Mouse (Mus musculus) lung, postnatal 0 days (tissue): ENCODE results near the gene Ptgfrn. TPM values are rescaled to one million over a fixed set of nuclear protein-coding genes. Genes with fewer than 3 reads are reported as not detected.

Source experiments
- ATAC-seq: fragments of 200-750 bp; cut with Nextera tagmentation; 2 replicates; pipeline ENCODE4 v1.8.0; 2017; ENCODE audit warnings: moderate library complexity
- DNase-seq: peaks from one replicate; pipeline ENCODE4 v3.0.0-alpha.2; 2016; ENCODE audit warnings: low spot score
- H3K27ac ChIP-seq: fragments of 300-500 bp; sonication (generic); 2 replicates; pipeline ENCODE4 v1.5.1; 2014; ENCODE audit warnings: antibody characterized with exemption, mild to moderate bottlenecking, low read length, mixed read lengths
- H3K27me3 ChIP-seq: fragments of 300-500 bp; sonication (generic); replicated peaks from 2 replicates; pipeline ENCODE4 v1.6.1; 2014; ENCODE audit warnings: low read length, mixed read lengths; ENCODE audit not compliant: insufficient read depth
- H3K36me3 ChIP-seq: fragments of 300-500 bp; sonication (generic); 2 replicates; pipeline ENCODE4 v1.6.1; 2014; ENCODE audit warnings: low read length, mixed read lengths; ENCODE audit not compliant: insufficient read depth
- H3K4me1 ChIP-seq: fragments of 300-500 bp; sonication (generic); 2 replicates; pipeline ENCODE4 v1.6.1; 2014; ENCODE audit warnings: antibody characterized with exemption, low read depth, low read length, mixed read lengths; ENCODE audit not compliant: insufficient read depth
- H3K4me2 ChIP-seq: fragments of 300-500 bp; sonication (generic); replicated peaks from 2 replicates; pipeline ENCODE4 v1.6.1; 2014; ENCODE audit warnings: low read depth, mild to moderate bottlenecking, low read length, moderate library complexity, mixed read lengths
- H3K4me3 ChIP-seq: fragments of 300-500 bp; sonication (generic); 2 replicates; pipeline ENCODE4 v1.5.1; 2014; ENCODE audit warnings: low read depth, low read length
- H3K9ac ChIP-seq: fragments of 300-500 bp; sonication (generic); replicated peaks from 2 replicates; pipeline ENCODE4 v1.6.1; 2014; ENCODE audit warnings: low read depth, mild to moderate bottlenecking
- H3K9me3 ChIP-seq: fragments of 300-500 bp; sonication (generic); 2 replicates; pipeline ENCODE4 v1.6.1; 2016; ENCODE audit warnings: low read length, mixed read lengths
- CTCF ChIP-seq: IDR thresholded peaks from 2 replicates; pipeline ENCODE4 v1.5.1; 2016; ENCODE audit warnings: antibody characterized with exemption, mild to moderate bottlenecking
- EP300 ChIP-seq: IDR thresholded peaks from 2 replicates; pipeline ENCODE4 v1.6.1; 2016; ENCODE audit warnings: antibody characterized with exemption, mild to moderate bottlenecking, control low read depth
- WGBS: fragments of 180-500 bp; shearing (Covaris S2); extraction: QIAGEN DNeasy Blood & Tissue Kit; methylation state at CpG from one replicate; pipeline ENCODE4 v1.1.7; 2014; 5-methylcytosine and 5-hydroxymethylcytosine counted together
- polyA plus RNA-seq: library from polyadenylated mRNA; unstranded; fragments of >200 nt; fragmentation: Nextera tagmentation; extraction: Ambion mirVana; gene quantifications from 2 replicates; pipeline ENCODE4 v1.2.1, GENCODE M21; 2015

Ptgfrn gene
- polyA plus RNA-seq, 1 experiment from 2014 or later: 10.2 TPM

DNA sequence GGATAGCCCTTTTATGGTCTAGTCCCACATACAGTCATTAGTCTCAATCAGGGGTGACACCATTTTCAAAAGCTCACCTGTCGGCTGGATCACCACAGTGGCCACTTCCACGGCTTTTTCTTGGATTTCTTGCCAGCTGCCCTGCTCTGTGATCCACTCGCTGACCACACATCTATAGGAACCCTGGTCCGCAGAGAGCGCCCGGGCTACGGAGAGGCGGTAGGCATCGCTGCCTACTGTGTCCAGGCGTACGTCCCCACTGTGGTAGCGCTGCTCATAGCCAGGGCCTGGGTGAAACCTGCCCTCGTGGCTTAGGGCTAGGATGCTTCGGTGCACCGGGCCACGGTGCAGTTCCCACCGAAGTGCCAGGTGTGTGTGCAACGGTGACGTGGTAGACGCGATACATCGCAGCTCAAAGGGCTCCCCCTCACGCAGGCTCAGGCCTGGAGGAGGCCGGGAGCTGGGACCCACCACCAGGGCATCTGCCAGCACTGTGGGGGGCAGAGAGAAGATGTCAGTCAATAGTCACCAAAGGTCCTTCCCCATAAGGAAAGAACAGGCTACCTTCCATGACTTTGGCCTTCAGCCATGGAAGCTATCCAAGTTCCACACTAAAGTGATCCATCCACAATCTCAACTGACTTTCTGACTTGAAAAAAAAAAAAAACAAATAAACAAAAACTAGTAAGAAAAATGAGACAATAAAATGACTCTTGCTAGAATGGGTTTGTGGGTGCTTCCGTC, 32.9 kb downstream of the Ptgfrn start:
- no peak overlapping the region for H3K4me2 ChIP-seq
- H3K4me1 ChIP-seq: no peaks in the 10 kb centered on the region; the same call in 1 of the 2 replicates
- no peaks in the 10 kb centered on the region for H3K9me3 ChIP-seq
- TF ChIP-seq EP300: no peak
- no peak for TF ChIP-seq CTCF
- 0 out of 2 replicates have a peak, but pooled peaks cover 4% of the 10 kb centered on the region for H3K36me3 ChIP-seq
- H3K4me3 ChIP-seq: no peak overlapping the region
- no peak for DNase-seq
- no peak overlapping the region for H3K9ac ChIP-seq
- no peaks in the 10 kb centered on the region for H3K27me3 ChIP-seq
- 94% methylated on average over 25 of the region's 25 CpGs for WGBS
- no peak for ATAC-seq
- H3K27ac ChIP-seq: no peak overlapping the region

DNA sequence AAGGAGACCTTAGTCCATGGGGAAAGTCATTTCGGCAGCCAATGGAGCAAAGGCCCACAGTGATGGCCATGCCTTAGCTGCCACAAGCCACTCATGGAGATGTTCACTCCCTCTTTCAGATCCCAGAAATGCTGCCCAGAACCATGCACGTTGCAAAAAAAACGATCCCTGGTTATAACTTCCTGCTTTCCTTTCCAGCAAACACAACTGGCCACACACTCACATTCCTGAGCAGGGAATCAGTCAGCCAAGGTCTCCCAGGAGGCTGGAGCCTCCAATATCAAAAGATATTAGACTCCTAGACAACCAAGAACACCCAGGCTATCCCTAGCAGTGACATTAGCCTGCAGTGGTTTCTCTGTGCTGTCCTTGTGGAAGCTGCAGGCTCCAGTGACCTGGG, 34.2 kb downstream of the Ptgfrn start:
- ATAC-seq (no peak), DNase-seq (peak; percentile 42)
- no peak overlapping the region for H3K4me2 ChIP-seq
- 0 out of 2 replicates have a peak, but pooled peaks cover 4% of the 10 kb centered on the region for H3K36me3 ChIP-seq
- H3K27ac ChIP-seq: no peak overlapping the region
- no peaks in the 10 kb centered on the region for H3K9me3 ChIP-seq
- 36% methylated on average over 3 of the region's 3 CpGs for WGBS
- H3K27me3 ChIP-seq: no peaks in the 10 kb centered on the region
- TF ChIP-seq EP300 (no peak), CTCF (no peak)
- H3K4me3 ChIP-seq: no peak overlapping the region
- no peak overlapping the region for H3K9ac ChIP-seq
- H3K4me1 ChIP-seq: peaks cover 8% of the 10 kb centered on the region

DNA sequence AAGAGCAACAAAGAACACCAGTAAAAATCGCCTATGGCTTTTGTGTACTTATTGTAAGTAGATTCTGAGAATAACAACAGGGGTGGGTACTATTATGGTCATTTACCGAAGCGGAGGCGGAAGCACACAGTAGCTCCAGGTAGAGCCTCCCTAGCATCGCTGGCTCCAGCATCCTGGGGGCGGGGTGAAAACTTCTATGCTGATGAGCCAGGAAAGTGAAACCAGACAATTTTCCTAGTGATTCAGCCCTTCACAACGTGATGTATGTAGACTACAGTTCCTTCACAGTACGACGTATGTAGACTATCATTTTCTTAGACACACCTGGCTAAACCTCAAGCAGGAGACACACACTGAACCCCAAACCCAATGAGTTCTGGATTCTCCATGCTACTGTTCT, 36.7 kb downstream of the Ptgfrn start:
- TF ChIP-seq CTCF: no peak
- no peak for TF ChIP-seq EP300
- Histone ChIP-seq H3K9me3 (no peaks in the 10 kb centered on the region), H3K27ac (no peak overlapping the region), H3K27me3 (no peaks in the 10 kb centered on the region), H3K4me3 (no peak overlapping the region), H3K9ac (no peak overlapping the region), H3K36me3 (0 out of 2 replicates have a peak, but pooled peaks cover 4% of the 10 kb centered on the region), H3K4me2 (no peak overlapping the region), H3K4me1 (peaks cover 13% of the 10 kb centered on the region)
- ATAC-seq (no peak), DNase-seq (peak; percentile 28)
- WGBS: 78% methylated on average over 9 of the region's 9 CpGs

DNA sequence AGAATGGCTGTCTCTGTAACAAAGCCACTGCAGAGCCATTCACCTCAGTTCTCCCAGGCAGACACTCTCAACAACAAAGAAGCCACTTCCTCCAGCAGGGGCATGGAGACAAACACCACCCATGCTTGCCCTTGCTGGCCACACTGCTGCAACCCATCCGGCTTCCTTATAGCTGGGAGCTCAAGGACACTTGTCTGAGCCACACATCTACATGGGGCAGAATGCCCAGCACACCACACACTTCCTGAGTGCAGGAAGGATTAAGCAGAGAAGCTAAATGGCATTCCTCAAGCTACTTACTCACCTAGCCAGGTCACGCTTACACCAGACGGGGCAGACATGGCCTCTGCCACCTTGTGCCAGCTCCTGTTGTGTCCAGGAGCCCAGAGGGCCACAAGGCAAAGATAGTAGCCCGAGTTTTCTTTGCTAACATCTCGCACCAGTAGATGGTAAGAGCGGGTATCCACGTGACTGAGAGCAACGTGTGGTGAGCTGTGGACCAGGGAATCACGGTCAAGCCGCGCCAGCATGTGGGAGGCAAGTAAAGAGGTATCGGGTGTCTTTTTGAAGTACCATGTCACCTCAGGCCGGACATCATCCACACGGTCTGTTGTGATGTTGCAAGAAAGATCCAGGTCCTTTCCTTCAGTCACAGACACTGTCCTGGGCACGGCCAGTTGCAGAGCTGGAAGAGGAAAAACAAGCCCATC, 37.4 kb downstream of the Ptgfrn start:
- H3K4me3 ChIP-seq: no peak overlapping the region
- TF ChIP-seq CTCF (0 out of 2 replicates have a peak, but pooled peaks have one; percentile 1), EP300 (no peak)
- WGBS: 69% methylated on average over 15 of the region's 15 CpGs
- peaks cover 13% of the 10 kb centered on the region for H3K4me1 ChIP-seq
- H3K36me3 ChIP-seq: 0 out of 2 replicates have a peak, but pooled peaks cover 4% of the 10 kb centered on the region
- H3K27ac ChIP-seq: peak overlapping the region; percentile 43; the same call in 1 of the 2 replicates
- H3K27me3 ChIP-seq: no peaks in the 10 kb centered on the region
- no peak overlapping the region for H3K9ac ChIP-seq
- no peak overlapping the region for H3K4me2 ChIP-seq
- ATAC-seq (peak; percentile 83), DNase-seq (peak; percentile 90)
- no peaks in the 10 kb centered on the region for H3K9me3 ChIP-seq

DNA sequence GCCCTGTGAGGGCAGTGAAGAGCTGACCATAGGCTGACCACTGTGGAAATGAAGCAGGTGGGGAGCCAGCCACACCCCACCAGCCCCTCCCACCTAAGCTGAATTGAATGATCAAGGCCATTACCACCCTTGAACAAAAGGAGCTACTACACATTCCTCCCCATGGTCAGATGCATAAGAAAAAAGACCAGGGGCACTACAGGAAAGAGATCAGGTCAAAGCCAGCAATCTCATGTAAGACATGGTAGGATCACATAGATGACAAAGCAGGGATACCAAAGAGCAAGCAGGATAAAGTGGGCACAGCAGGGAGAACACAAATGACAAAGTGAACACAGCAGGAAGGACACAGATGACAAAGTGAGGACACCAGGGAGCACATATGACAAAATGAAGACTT, 38.5 kb downstream of the Ptgfrn start:
- TF ChIP-seq CTCF (no peak), EP300 (no peak)
- H3K27ac ChIP-seq: no peak overlapping the region
- no peaks in the 10 kb centered on the region for H3K9me3 ChIP-seq
- no peak overlapping the region for H3K4me2 ChIP-seq
- H3K4me3 ChIP-seq: no peak overlapping the region
- no peak for ATAC-seq
- peak; percentile 4 for DNase-seq
- H3K4me1 ChIP-seq: peaks cover 13% of the 10 kb centered on the region
- no peak overlapping the region for H3K9ac ChIP-seq
- no peaks in the 10 kb centered on the region for H3K36me3 ChIP-seq
- no peaks in the 10 kb centered on the region for H3K27me3 ChIP-seq

DNA sequence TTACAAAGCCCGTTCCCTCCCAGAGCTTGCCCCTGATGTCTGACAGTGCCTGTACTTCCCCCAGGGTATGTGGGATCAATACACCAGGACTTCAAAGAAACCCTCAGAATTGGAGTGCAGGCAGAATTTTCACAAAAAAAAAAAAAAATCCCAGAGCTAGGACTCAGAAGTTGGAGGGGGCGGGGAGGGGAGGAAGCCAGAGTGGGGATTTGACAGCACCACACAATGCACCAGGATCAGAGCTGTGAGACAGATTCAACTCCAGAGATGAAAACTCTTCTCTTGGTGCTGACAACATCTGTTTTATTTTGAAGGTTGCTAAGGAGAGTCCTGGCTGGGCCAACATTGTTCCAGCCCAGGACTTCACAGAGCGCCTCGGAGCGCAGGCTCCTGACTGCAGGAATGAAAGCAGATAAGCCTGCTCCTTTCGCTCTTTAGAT, 39.3 kb downstream of the Ptgfrn start:
- WGBS: 64% methylated on average over 6 of the region's 6 CpGs
- H3K27ac ChIP-seq: peak overlapping the region; percentile 3; the same call in 1 of the 2 replicates
- DNase-seq (peak; percentile 70), ATAC-seq (peak; percentile 47)
- H3K9me3 ChIP-seq: no peaks in the 10 kb centered on the region
- no peak overlapping the region for H3K4me3 ChIP-seq
- H3K4me2 ChIP-seq: no peak overlapping the region
- TF ChIP-seq CTCF (no peak), EP300 (no peak)
- H3K4me1 ChIP-seq: peaks cover 13% of the 10 kb centered on the region
- H3K27me3 ChIP-seq: no peaks in the 10 kb centered on the region
- H3K36me3 ChIP-seq: no peaks in the 10 kb centered on the region
- no peak overlapping the region for H3K9ac ChIP-seq
